Mouse (Mus musculus) embryonic facial prominence, embryonic 15.5 days (tissue): ENCODE measurements around the gene Tmem50a. TPM values are rescaled to one million over a fixed set of nuclear protein-coding genes. Genes with fewer than 3 reads are reported as not detected.

Experiments
- ATAC-seq: fragments of 200-750 bp; cut with Nextera tagmentation; 2 replicates; pipeline ENCODE4 v1.8.0; 2017; ENCODE audit warnings: low read depth, moderate TSS enrichment; ENCODE audit not compliant: insufficient number of reproducible peaks, low FRiP score, low TSS enrichment
- H3K27ac ChIP-seq: fragments of 300-500 bp; sonication (generic); replicated peaks from 2 replicates; pipeline ENCODE4 v1.5.1; 2015; ENCODE audit warnings: mild to moderate bottlenecking, inconsistent platforms
- H3K27me3 ChIP-seq: fragments of 300-500 bp; sonication (generic); 2 replicates; pipeline ENCODE4 v1.6.1; 2015; ENCODE audit warnings: inconsistent platforms
- H3K36me3 ChIP-seq: fragments of 300-500 bp; sonication (generic); 2 replicates; pipeline ENCODE4 v1.6.1; 2015; ENCODE audit warnings: mild to moderate bottlenecking, inconsistent platforms
- H3K4me1 ChIP-seq: fragments of 300-500 bp; sonication (generic); 2 replicates; pipeline ENCODE4 v1.6.1; 2015; ENCODE audit warnings: inconsistent platforms
- H3K4me2 ChIP-seq: fragments of 300-500 bp; sonication (generic); replicated peaks from 2 replicates; pipeline ENCODE4 v1.6.1; 2015; ENCODE audit warnings: mild to moderate bottlenecking, inconsistent platforms
- H3K4me3 ChIP-seq: fragments of 300-500 bp; sonication (generic); replicated peaks from 2 replicates; pipeline ENCODE4 v1.5.1; 2015; ENCODE audit warnings: mild to moderate bottlenecking, inconsistent platforms
- H3K9ac ChIP-seq: fragments of 300-500 bp; sonication (generic); 2 replicates; pipeline ENCODE4 v1.6.1; 2015; ENCODE audit warnings: inconsistent platforms
- H3K9me3 ChIP-seq: fragments of 300-500 bp; sonication (generic); replicated peaks from 2 replicates; pipeline ENCODE4 v1.6.1; 2016; ENCODE audit warnings: inconsistent platforms
- WGBS: fragments of 180-500 bp; shearing (Covaris S2); methylation state at CpG from one replicate; pipeline ENCODE4 v1.1.7; 2015; 5-methylcytosine and 5-hydroxymethylcytosine counted together
- polyA plus RNA-seq: library from polyadenylated mRNA; unstranded; fragments of >200 nt; fragmentation: Nextera tagmentation; extraction: Ambion mirVana; gene quantifications from 2 replicates; pipeline ENCODE4 v1.2.1, GENCODE M21; 2015

Gene Tmem50a
- polyA plus RNA-seq, 1 experiment from 2014 or later: 193 TPM

- Histone ChIP-seq H3K9me3 (no peaks in the 10 kb centered on the region), H3K27me3 (no peaks in the 10 kb centered on the region), H3K4me2 (no peak overlapping the region), H3K4me3 (no peak overlapping the region), H3K36me3 (peaks cover 96% of the 10 kb centered on the region), H3K4me1 (no peaks in the 10 kb centered on the region), H3K9ac (no peak overlapping the region), H3K27ac (no peak overlapping the region)
- ATAC-seq: no peak
- 75% methylated on average over 7 of the region's 7 CpGs for WGBS
Observed at GRCm38 (mm10) chr4:134903046-134903445, 11.8 kb downstream of the Tmem50a start.

GRCm38 (mm10) chr4:134901126-134901525 is 13.7 kb downstream of the Tmem50a start:
- 87% methylated on average over 8 of the region's 8 CpGs for WGBS
- H3K27ac ChIP-seq: no peak overlapping the region
- no peak overlapping the region for H3K4me2 ChIP-seq
- H3K4me1 ChIP-seq: no peaks in the 10 kb centered on the region
- H3K36me3 ChIP-seq: peaks cover 97% of the 10 kb centered on the region
- H3K27me3 ChIP-seq: no peaks in the 10 kb centered on the region
- H3K9me3 ChIP-seq: no peaks in the 10 kb centered on the region
- H3K9ac ChIP-seq: no peak overlapping the region
- no peak overlapping the region for H3K4me3 ChIP-seq
- ATAC-seq: no peak

GRCm38 (mm10) chr4:134897256-134897655 is 17.6 kb downstream of the Tmem50a start:
- no peaks in the 10 kb centered on the region for H3K4me1 ChIP-seq
- no peak overlapping the region for H3K27ac ChIP-seq
- no peak overlapping the region for H3K4me3 ChIP-seq
- 90% methylated on average over 6 of the region's 6 CpGs for WGBS
- no peaks in the 10 kb centered on the region for H3K9me3 ChIP-seq
- no peak overlapping the region for H3K4me2 ChIP-seq
- peak; percentile 60; the same call in 1 of the 2 replicates for ATAC-seq
- H3K9ac ChIP-seq: no peak overlapping the region
- no peaks in the 10 kb centered on the region for H3K27me3 ChIP-seq
- H3K36me3 ChIP-seq: peaks cover 76% of the 10 kb centered on the region

DNA sequence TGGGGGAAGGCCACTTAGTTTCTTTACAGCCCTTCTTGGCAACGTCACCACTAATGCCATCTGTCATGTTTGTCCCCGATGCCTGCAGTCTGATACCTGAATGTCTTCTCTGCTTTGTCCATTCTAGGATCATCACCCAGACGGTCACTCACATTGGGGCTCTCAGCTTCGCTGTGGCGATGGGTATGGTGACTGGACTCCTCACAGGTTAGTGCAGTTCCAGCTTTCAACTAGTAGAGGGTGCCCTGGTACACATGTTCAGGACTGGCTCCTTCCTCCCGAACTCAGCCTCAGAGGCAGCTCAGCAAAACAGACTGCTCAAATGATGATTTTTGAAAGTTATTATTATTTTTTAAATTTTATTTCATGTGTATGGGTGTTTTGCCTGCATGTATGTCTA is 22.7 kb downstream of the Tmem50a start:
- ATAC-seq: no peak
- H3K27ac ChIP-seq: no peak overlapping the region
- peaks cover 27% of the 10 kb centered on the region for H3K36me3 ChIP-seq
- H3K4me1 ChIP-seq: no peaks in the 10 kb centered on the region
- H3K9ac ChIP-seq: no peak overlapping the region
- no peak overlapping the region for H3K4me3 ChIP-seq
- no peak overlapping the region for H3K4me2 ChIP-seq
- WGBS: 79% methylated on average over 6 of the region's 6 CpGs
- no peaks in the 10 kb centered on the region for H3K27me3 ChIP-seq
- H3K9me3 ChIP-seq: no peaks in the 10 kb centered on the region

GRCm38 (mm10) chr4:134884364-134884763 is 30.5 kb downstream of the Tmem50a start:
- ATAC-seq: no peak
- H3K27me3 ChIP-seq: no peaks in the 10 kb centered on the region
- 93% methylated on average over 4 of the region's 4 CpGs for WGBS
- H3K4me2 ChIP-seq: no peak overlapping the region
- no peaks in the 10 kb centered on the region for H3K9me3 ChIP-seq
- no peak overlapping the region for H3K4me3 ChIP-seq
- peaks cover 7% of the 10 kb centered on the region for H3K4me1 ChIP-seq
- no peak overlapping the region for H3K9ac ChIP-seq
- no peaks in the 10 kb centered on the region for H3K36me3 ChIP-seq
- no peak overlapping the region for H3K27ac ChIP-seq

DNA sequence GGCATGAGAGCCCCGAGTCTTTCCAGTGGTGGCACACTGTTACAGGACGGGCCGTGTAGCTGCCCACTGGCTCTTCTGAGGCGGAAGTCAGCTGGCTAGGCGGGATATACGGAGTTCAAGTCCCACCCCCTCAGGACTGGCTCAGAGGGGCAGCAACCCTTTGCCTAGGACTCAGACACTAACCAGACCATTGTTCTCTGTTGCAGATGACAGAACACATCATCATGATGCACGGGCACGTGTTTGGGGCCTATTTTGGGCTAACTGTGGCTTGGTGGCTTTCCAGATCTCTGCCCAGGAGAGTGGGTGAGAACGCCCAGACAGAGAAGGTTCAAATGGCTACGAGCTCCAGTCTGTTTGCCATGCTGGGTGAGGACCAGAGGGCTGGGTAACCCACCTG is 31.0 kb downstream of the Tmem50a start:
- 80% methylated on average over 10 of the region's 10 CpGs for WGBS
- no peak overlapping the region for H3K27ac ChIP-seq
- H3K4me1 ChIP-seq: peaks cover 9% of the 10 kb centered on the region
- no peaks in the 10 kb centered on the region for H3K27me3 ChIP-seq
- H3K4me3 ChIP-seq: no peak overlapping the region
- no peaks in the 10 kb centered on the region for H3K36me3 ChIP-seq
- H3K9ac ChIP-seq: no peak overlapping the region
- H3K4me2 ChIP-seq: no peak overlapping the region
- no peaks in the 10 kb centered on the region for H3K9me3 ChIP-seq
- no peak for ATAC-seq

GRCm38 (mm10) chr4:134883266-134883665 is 31.6 kb downstream of the Tmem50a start:
- no peak overlapping the region for H3K27ac ChIP-seq
- no peaks in the 10 kb centered on the region for H3K9me3 ChIP-seq
- no peaks in the 10 kb centered on the region for H3K36me3 ChIP-seq
- no peak overlapping the region for H3K9ac ChIP-seq
- ATAC-seq: no peak
- 32% methylated on average over 7 of the region's 7 CpGs for WGBS
- H3K4me3 ChIP-seq: no peak overlapping the region
- H3K4me2 ChIP-seq: no peak overlapping the region
- H3K4me1 ChIP-seq: peaks cover 9% of the 10 kb centered on the region
- no peaks in the 10 kb centered on the region for H3K27me3 ChIP-seq

GRCm38 (mm10) chr4:134880041-134880440 is 34.8 kb downstream of the Tmem50a start:
- no peak for ATAC-seq
- Histone ChIP-seq H3K9ac (no peak overlapping the region), H3K4me1 (peaks cover 9% of the 10 kb centered on the region), H3K36me3 (no peaks in the 10 kb centered on the region), H3K4me2 (peak overlapping the region; percentile 67), H3K9me3 (no peaks in the 10 kb centered on the region), H3K4me3 (peak overlapping the region; percentile 38; the same call in 1 of the 2 replicates), H3K27ac (no peak overlapping the region), H3K27me3 (no peaks in the 10 kb centered on the region)
- 38% methylated on average over 6 of the region's 6 CpGs for WGBS

GRCm38 (mm10) chr4:134879410-134879981 is 35.3 kb downstream of the Tmem50a start:
- H3K27me3 ChIP-seq: no peaks in the 10 kb centered on the region
- no peaks in the 10 kb centered on the region for H3K36me3 ChIP-seq
- WGBS: 3% methylated on average over 17 of the region's 17 CpGs
- H3K9me3 ChIP-seq: no peaks in the 10 kb centered on the region
- no peak overlapping the region for H3K9ac ChIP-seq
- no peak overlapping the region for H3K27ac ChIP-seq
- no peak for ATAC-seq
- peak overlapping the region; percentile 38 for H3K4me3 ChIP-seq
- H3K4me2 ChIP-seq: peak overlapping the region; percentile 67
- H3K4me1 ChIP-seq: peaks cover 9% of the 10 kb centered on the region

DNA sequence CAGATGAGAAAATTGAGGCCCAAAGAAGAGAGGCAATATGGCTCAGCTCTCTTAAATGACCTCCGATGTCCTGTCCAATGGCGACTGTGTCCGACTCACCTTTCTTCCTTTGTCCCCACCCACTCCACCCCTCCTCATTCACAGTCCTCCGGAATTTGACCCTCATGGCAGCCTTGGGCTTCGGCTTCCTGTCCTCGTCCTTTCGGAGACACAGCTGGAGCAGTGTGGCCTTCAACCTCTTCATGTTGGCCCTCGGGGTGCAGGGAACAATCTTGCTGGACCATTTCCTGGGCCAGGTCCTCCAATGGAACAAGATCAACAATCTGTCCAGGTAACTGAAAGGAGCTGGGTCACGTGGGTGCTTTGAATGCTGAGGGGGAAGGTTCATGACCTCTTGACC is 38.7 kb downstream of the Tmem50a start:
- no peaks in the 10 kb centered on the region for H3K36me3 ChIP-seq
- H3K4me1 ChIP-seq: peaks cover 9% of the 10 kb centered on the region
- no peak overlapping the region for H3K27ac ChIP-seq
- 71% methylated on average over 9 of the region's 9 CpGs for WGBS
- no peaks in the 10 kb centered on the region for H3K9me3 ChIP-seq
- no peaks in the 10 kb centered on the region for H3K27me3 ChIP-seq
- no peak for ATAC-seq
- no peak overlapping the region for H3K9ac ChIP-seq
- no peak overlapping the region for H3K4me2 ChIP-seq
- no peak overlapping the region for H3K4me3 ChIP-seq

GRCm38 (mm10) chr4:134871950-134872349 is 42.9 kb downstream of the Tmem50a start:
- no peak; the same call in 1 of the 2 replicates for ATAC-seq
- Histone ChIP-seq H3K9ac (no peak overlapping the region), H3K4me1 (peaks cover 13% of the 10 kb centered on the region), H3K27me3 (peaks cover 17% of the 10 kb centered on the region), H3K4me2 (no peak overlapping the region), H3K27ac (no peak overlapping the region), H3K9me3 (no peaks in the 10 kb centered on the region), H3K4me3 (no peak overlapping the region), H3K36me3 (no peaks in the 10 kb centered on the region)
- 42% methylated on average over 2 of the region's 2 CpGs for WGBS

GRCm38 (mm10) chr4:134871477-134871876 is 43.3 kb downstream of the Tmem50a start:
- Histone ChIP-seq H3K4me3 (no peak overlapping the region), H3K27ac (no peak overlapping the region), H3K36me3 (no peaks in the 10 kb centered on the region), H3K4me1 (peaks cover 13% of the 10 kb centered on the region), H3K9me3 (no peaks in the 10 kb centered on the region), H3K27me3 (peaks cover 17% of the 10 kb centered on the region), H3K4me2 (no peak overlapping the region), H3K9ac (no peak overlapping the region)
- WGBS: 37% methylated on average over 4 of the region's 4 CpGs
- ATAC-seq: no peak
